Mouse (Mus musculus) forebrain, embryonic 16.5 days (tissue): ENCODE data around the gene Slc25a36. TPM values are rescaled to one million over a fixed set of nuclear protein-coding genes. Genes with fewer than 3 reads are reported as not detected.
A peak's percentile ranks its signal among the peaks of the same experiment; 100 is the strongest.

Experiments used
- ATAC-seq: fragments of 200-750 bp; cut with Nextera tagmentation; 2 replicates; pipeline ENCODE4 v1.8.0; 2017; ENCODE audit warnings: mild to moderate bottlenecking, moderate library complexity
- H3K27ac ChIP-seq: fragments of 300-500 bp; sonication (generic); 2 replicates; pipeline ENCODE4 v1.5.1; 2014; ENCODE audit warnings: low read length, control low read depth
- H3K27me3 ChIP-seq: fragments of 300-500 bp; sonication (generic); replicated peaks from 2 replicates; pipeline ENCODE4 v1.6.1; 2014; ENCODE audit warnings: low read length; ENCODE audit not compliant: control insufficient read depth, insufficient read depth
- H3K36me3 ChIP-seq: fragments of 300-500 bp; sonication (generic); 2 replicates; pipeline ENCODE4 v1.6.1; 2014; ENCODE audit not compliant: control insufficient read depth, insufficient read depth
- H3K4me1 ChIP-seq: fragments of 300-500 bp; sonication (generic); replicated peaks from 2 replicates; pipeline ENCODE4 v1.6.1; 2014; ENCODE audit warnings: low read length; ENCODE audit not compliant: control insufficient read depth, insufficient read depth
- H3K4me2 ChIP-seq: fragments of 300-500 bp; sonication (generic); 2 replicates; pipeline ENCODE4 v1.6.1; 2014; ENCODE audit warnings: mild to moderate bottlenecking, low read length, control low read depth
- H3K4me3 ChIP-seq: fragments of 300-500 bp; sonication (generic); replicated peaks from 2 replicates; pipeline ENCODE4 v1.5.1; 2014; ENCODE audit warnings: mild to moderate bottlenecking, low read length, control low read depth
- H3K9ac ChIP-seq: fragments of 300-500 bp; sonication (generic); replicated peaks from 2 replicates; pipeline ENCODE4 v1.6.1; 2014; ENCODE audit warnings: low read depth, low read length, control low read depth
- H3K9me3 ChIP-seq: fragments of 300-500 bp; sonication (generic); 2 replicates; pipeline ENCODE4 v1.6.1; 2016; ENCODE audit warnings: low read length; ENCODE audit not compliant: control insufficient read depth
- WGBS: fragments of 180-500 bp; shearing (Covaris S2); extraction: QIAGEN DNeasy Blood & Tissue Kit; methylation state at CpG from one replicate; pipeline ENCODE4 v1.1.7; 2014; 5-methylcytosine and 5-hydroxymethylcytosine counted together
- polyA plus RNA-seq: library from polyadenylated mRNA; unstranded; fragments of >200 nt; fragmentation: Nextera tagmentation; extraction: Ambion mirVana; gene quantifications from 2 replicates; pipeline ENCODE4 v1.2.1, GENCODE M21; 2015

The Slc25a36 gene
- polyA plus RNA-seq, 1 experiment from 2014 or later, result 77.5 TPM

- H3K36me3 ChIP-seq, result no peaks in the 10 kb centered on the region
- WGBS, result 83% methylated on average over 10 of the region's 10 CpGs
These were observed 3.3 kb upstream of the Slc25a36 start for GRCm38 (mm10) chr9:97114271-97114670.

GRCm38 (mm10) chr9:97113555-97113929, 2.6 kb upstream of the Slc25a36 start:
- Histone ChIP-seq H3K4me3 (no peak overlapping the region), H3K27me3 (no peaks in the 10 kb centered on the region), H3K9ac (no peak overlapping the region), H3K9me3 (no peaks in the 10 kb centered on the region), H3K4me2 (no peak overlapping the region), H3K4me1 (peaks cover 16% of the 10 kb centered on the region), H3K36me3 (no peaks in the 10 kb centered on the region), H3K27ac (no peak overlapping the region)
- 35% methylated on average over 5 of the region's 5 CpGs for WGBS
- ATAC-seq, result no peak

More at GRCm38 (mm10) chr9:97114271-97114670, 3.3 kb upstream of the Slc25a36 start:
- Histone ChIP-seq H3K4me2 (no peak overlapping the region), H3K9ac (no peak overlapping the region), H3K27me3 (no peaks in the 10 kb centered on the region), H3K9me3 (no peaks in the 10 kb centered on the region), H3K27ac (no peak overlapping the region), H3K4me3 (no peak overlapping the region), H3K4me1 (peaks cover 11% of the 10 kb centered on the region)
- ATAC-seq, result no peak

- H3K36me3 ChIP-seq, result no peaks in the 10 kb centered on the region
- 65% methylated on average over 24 of the region's 24 CpGs for WGBS
- no peaks in the 10 kb centered on the region for H3K27me3 ChIP-seq
- H3K4me1 ChIP-seq, result peaks cover 16% of the 10 kb centered on the region
- H3K4me2 ChIP-seq, result no peak overlapping the region
- no peak overlapping the region for H3K4me3 ChIP-seq
- no peaks in the 10 kb centered on the region for H3K9me3 ChIP-seq
- no peak overlapping the region for H3K9ac ChIP-seq
- ATAC-seq, result no peak
- no peak overlapping the region for H3K27ac ChIP-seq
These were observed 2.0 kb upstream of the Slc25a36 start for GRCm38 (mm10) chr9:97112797-97113554.

- Histone ChIP-seq H3K27me3 (no peaks in the 10 kb centered on the region), H3K9me3 (no peaks in the 10 kb centered on the region), H3K4me3 (no peak overlapping the region), H3K27ac (no peak overlapping the region), H3K4me1 (peaks cover 16% of the 10 kb centered on the region), H3K36me3 (no peaks in the 10 kb centered on the region), H3K4me2 (no peak overlapping the region), H3K9ac (no peak overlapping the region)
- 88% methylated on average over 7 of the region's 7 CpGs for WGBS
- ATAC-seq, result no peak
These were observed 1.3 kb upstream of the Slc25a36 start for GRCm38 (mm10) chr9:97112238-97112637.

- H3K4me2 ChIP-seq, result peak overlapping the region; percentile 66
- no peaks in the 10 kb centered on the region for H3K9me3 ChIP-seq
- H3K27me3 ChIP-seq, result no peaks in the 10 kb centered on the region
- peak overlapping the region; percentile 95 for H3K4me3 ChIP-seq
- H3K9ac ChIP-seq, result peak overlapping the region; percentile 91
- 1% methylated on average over 6 of the region's 6 CpGs for whole genome bisulfite sequencing
- H3K27ac ChIP-seq, result peak overlapping the region; percentile 64
- no peak for ATAC-seq
- H3K36me3 ChIP-seq, result no peaks in the 10 kb centered on the region
- peaks cover 16% of the 10 kb centered on the region for H3K4me1 ChIP-seq
These were observed 549 bp upstream of the Slc25a36 start for GRCm38 (mm10) chr9:97111506-97111905.

DNA sequence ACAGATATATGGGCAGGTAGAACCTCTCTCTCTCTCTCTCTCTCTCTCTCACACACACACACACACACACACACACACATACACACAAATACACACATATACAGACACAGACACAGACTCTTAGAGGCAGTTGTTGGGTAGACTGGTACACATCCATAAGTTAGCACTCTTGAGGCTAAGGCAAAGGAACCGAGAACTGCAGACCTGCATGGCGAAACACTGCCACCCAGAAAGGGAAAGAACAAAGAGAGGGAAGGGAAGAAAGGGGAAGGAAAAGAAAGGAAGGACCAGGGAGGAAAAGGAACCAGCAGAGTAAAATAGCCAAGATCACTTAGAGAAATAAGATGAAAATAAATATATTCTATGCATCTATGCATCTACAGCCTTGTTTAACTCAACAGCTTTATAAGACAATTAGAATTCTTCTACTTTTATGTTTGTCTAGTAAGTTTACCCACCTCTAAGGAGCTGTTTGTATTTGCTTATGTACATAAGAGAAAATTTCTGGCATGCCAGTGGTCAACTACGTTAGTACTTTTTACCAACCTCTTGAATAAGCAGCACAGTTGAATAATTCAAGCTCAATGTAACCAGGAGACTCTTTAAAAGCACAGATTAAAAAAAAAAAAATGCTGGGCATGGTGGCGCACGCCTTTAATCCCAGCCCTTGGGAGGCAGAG, 4.3 kb downstream of the Slc25a36 start:
- Histone ChIP-seq H3K4me2 (no peak overlapping the region), H3K4me3 (no peak overlapping the region), H3K27ac (no peak overlapping the region), H3K9me3 (no peaks in the 10 kb centered on the region), H3K4me1 (peaks cover 16% of the 10 kb centered on the region), H3K36me3 (no peaks in the 10 kb centered on the region), H3K27me3 (no peaks in the 10 kb centered on the region), H3K9ac (no peak overlapping the region)
- no peak for ATAC-seq
- WGBS, result 91% methylated on average over 5 of the region's 5 CpGs

- H3K4me3 ChIP-seq, result no peak overlapping the region
- peaks cover 12% of the 10 kb centered on the region for H3K4me1 ChIP-seq
- H3K4me2 ChIP-seq, result no peak overlapping the region
- no peak overlapping the region for H3K9ac ChIP-seq
- H3K27me3 ChIP-seq, result no peaks in the 10 kb centered on the region
- no peak overlapping the region for H3K27ac ChIP-seq
- no peaks in the 10 kb centered on the region for H3K36me3 ChIP-seq
- 82% methylated on average over 2 of the region's 2 CpGs for WGBS
- no peak for ATAC-seq
- H3K9me3 ChIP-seq, result no peaks in the 10 kb centered on the region
These were observed 5.5 kb downstream of the Slc25a36 start for GRCm38 (mm10) chr9:97105400-97105985.

DNA sequence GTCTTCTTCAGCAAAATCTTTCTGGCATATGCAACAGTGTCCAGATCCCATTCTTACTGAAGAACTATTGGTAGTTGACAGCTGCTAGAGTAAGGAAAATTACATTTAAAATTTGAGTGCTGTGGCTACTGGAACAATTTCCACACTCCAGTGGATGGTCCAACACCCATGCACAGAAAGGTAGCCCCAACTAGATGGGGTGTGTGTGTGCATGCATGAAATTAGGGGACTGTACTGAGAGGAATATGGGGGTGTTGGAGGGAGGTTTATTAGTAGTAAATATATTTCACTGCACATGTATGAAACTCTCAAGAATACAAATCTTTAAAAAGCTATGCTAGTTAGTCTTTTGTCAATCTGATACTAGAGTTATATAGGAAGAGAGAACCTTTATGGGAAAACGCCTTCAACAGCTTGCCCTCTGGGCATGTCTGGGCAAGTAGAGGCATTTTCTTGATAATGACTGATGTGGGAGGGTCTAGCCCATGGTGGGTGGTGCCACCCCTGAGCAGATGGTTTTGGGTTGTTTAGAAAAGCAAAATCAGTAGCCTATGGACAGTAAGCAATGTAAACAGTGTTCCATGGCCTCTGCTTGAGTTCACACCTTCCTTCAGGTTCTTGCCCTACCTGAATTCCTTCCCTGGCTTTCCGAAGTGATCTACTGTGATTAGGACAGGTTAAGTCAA, 7.4 kb downstream of the Slc25a36 start:
- WGBS, result 86% methylated on average over 2 of the region's 2 CpGs
- Histone ChIP-seq H3K9ac (no peak overlapping the region), H3K4me3 (no peak overlapping the region), H3K27me3 (no peaks in the 10 kb centered on the region), H3K4me2 (no peak overlapping the region), H3K9me3 (no peaks in the 10 kb centered on the region), H3K36me3 (no peaks in the 10 kb centered on the region), H3K27ac (no peak overlapping the region), H3K4me1 (no peaks in the 10 kb centered on the region)
- no peak for ATAC-seq

DNA sequence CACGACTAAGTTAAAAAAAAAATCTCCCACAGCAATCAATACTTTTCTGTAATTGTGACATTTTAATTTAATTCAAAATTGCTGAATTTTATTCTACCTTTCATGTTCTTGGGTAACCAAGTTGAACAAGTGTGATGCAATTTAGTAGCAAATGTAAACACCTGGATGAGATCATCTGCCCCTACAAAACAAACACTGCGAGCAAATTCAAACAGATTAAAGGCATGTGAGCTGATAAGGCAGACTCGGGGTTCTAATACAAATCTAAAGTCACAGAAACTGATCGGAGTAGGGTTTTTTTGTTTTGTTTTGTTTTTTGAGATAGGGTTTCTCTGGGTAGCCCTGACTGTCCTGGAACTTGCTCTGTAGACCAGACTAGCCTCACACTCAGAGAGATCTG, 12.0 kb downstream of the Slc25a36 start:
- Histone ChIP-seq H3K36me3 (peaks cover 4% of the 10 kb centered on the region), H3K4me3 (no peak overlapping the region), H3K27me3 (no peaks in the 10 kb centered on the region), H3K27ac (no peak overlapping the region), H3K4me1 (no peaks in the 10 kb centered on the region), H3K9ac (no peak overlapping the region), H3K9me3 (no peaks in the 10 kb centered on the region), H3K4me2 (no peak overlapping the region)
- no peak for ATAC-seq
- 92% methylated on average over 4 of the region's 4 CpGs for WGBS
